Mouse (Mus musculus) frontal cortex, adult 2 months (tissue): Measurements from ENCODE around the gene Ahsa2. TPM values are rescaled to one million over a fixed set of nuclear protein-coding genes. Genes with fewer than 3 reads are reported as not detected.
"Not testable (repeated sequence)": the region's sequence is repeated elsewhere in the genome, so short reads cannot be mapped to it uniquely, and the experiment has no call there.

ENCODE experiments used
- DNase-seq, 2 experiments: peaks; one replicate each; pipeline ENCODE4 v3.0.0; 2022; ENCODE audit warnings: low spot score in 1 of 2; ENCODE audit errors: extremely low spot score in 1 of 2
- polyA plus RNA-seq: library from polyadenylated mRNA; depleted of rRNA; stranded (reverse); fragments of >200 nt; gene quantifications from 2 replicates; pipeline ENCODE4 v1.2.3, GENCODE M21; 2012; rRNA removed

Gene Ahsa2
- 45.0 and 47.8 TPM in 2 replicates for polyA plus RNA-seq

GRCm38 (mm10) chr11:23497718-23498509 is at the start of gene Ahsa2:
Gene Ahsa2, minus strand, starts transcription at chr11:23498030.
- DNase-seq, result peak; percentile 87 to 95

GRCm38 (mm10) chr11:23537446-23537845 is 39.6 kb upstream of the Ahsa2 start:
- DNase-seq, result no peak

- no peak for DNase-seq
Observed at GRCm38 (mm10) chr11:23520473-23521205, 22.8 kb upstream of the Ahsa2 start, which contains the start of gene 1700093K21Rik. Gene 1700093K21Rik, minus strand, starts transcription at chr11:23521155.

GRCm38 (mm10) chr11:23518981-23519380 is 21.2 kb upstream of the Ahsa2 start:
- DNase-seq, result no peak

GRCm38 (mm10) chr11:23515315-23515714 is 17.5 kb upstream of the Ahsa2 start:
- DNase-seq, result no peak

- DNase-seq, result not testable (repeated sequence)
Observed at GRCm38 (mm10) chr11:23514785-23515184, 17.0 kb upstream of the Ahsa2 start.

- DNase-seq, result not testable (repeated sequence)
Observed at GRCm38 (mm10) chr11:23504801-23505200, 7.0 kb upstream of the Ahsa2 start.

- DNase-seq, result no peak
Observed at GRCm38 (mm10) chr11:23498609-23499008, 779 bp upstream of the Ahsa2 start.

GRCm38 (mm10) chr11:23497335-23497717 is 504 bp downstream of the Ahsa2 start:
- DNase-seq, result peak; percentile 25 to 74

GRCm38 (mm10) chr11:23496661-23497060 is 1.2 kb downstream of the Ahsa2 start:
- no peak for DNase-seq

GRCm38 (mm10) chr11:23495231-23495630 is 2.6 kb downstream of the Ahsa2 start:
- no peak for DNase-seq

- DNase-seq, result no peak
Observed at GRCm38 (mm10) chr11:23492048-23492790, 5.6 kb downstream of the Ahsa2 start.

GRCm38 (mm10) chr11:23489955-23490354 is 7.9 kb downstream of the Ahsa2 start:
- DNase-seq, result no peak

- DNase-seq, result not testable (repeated sequence)
Observed at GRCm38 (mm10) chr11:23465862-23466261, 32.0 kb downstream of the Ahsa2 start.

Other genes starting within 250 kb of the Ahsa2 start
- 46.1 and 47.3 TPM in 2 replicates for gene Xpo1, start 242.0 kb downstream of the Ahsa2 start, polyA plus RNA-seq
- gene Usp34, start 191.1 kb downstream of the Ahsa2 start, polyA plus RNA-seq, result 49.8 and 58.0 TPM in 2 replicates
- 0.99 and 1.8 TPM in 2 replicates for gene 1700093K21Rik, start 23.1 kb upstream of the Ahsa2 start, polyA plus RNA-seq
- gene 0610010F05Rik, start 135.6 kb upstream of the Ahsa2 start, polyA plus RNA-seq, result 21.9 and 24.2 TPM in 2 replicates
- gene Pus10, start 167.6 kb upstream of the Ahsa2 start, polyA plus RNA-seq, result 10.1 and 12.5 TPM in 2 replicates
- gene Pex13, start 167.9 kb upstream of the Ahsa2 start, polyA plus RNA-seq, result 13.4 and 15.8 TPM in 2 replicates